Mouse (Mus musculus): ENCODE results near the gene Olfr835. TPM values are rescaled to one million over a fixed set of nuclear protein-coding genes. Genes with fewer than 3 reads are reported as not detected.

Olfr835 gene
- not detected in 2 replicates for polyA plus RNA-seq (2012; rRNA removed)

- WGBS = 51% methylated on average over 1 of the region's 1 CpGs
- no peak for DNase-seq
- TF ChIP-seq POLR2A (IDR thresholded peaks at IDR 0.05; ENCODE audit: borderline replicate concordance, extremely low read depth, low read depth, low read length) (no peak), CTCF (IDR thresholded peaks at IDR 0.05; ENCODE audit: insufficient read depth, low read length) (no peak)
Observed at GRCm38 (mm10) chr9:19032435-19032834, at the start of gene Olfr835. Gene Olfr835 (plus strand): TSS chr9:19032735.

GRCm38 (mm10) chr9:18987690-18988089 is 44.8 kb upstream of the Olfr835 start, which contains the start of gene Olfr834:
Gene Olfr834 (plus strand): TSS chr9:18987990.
- TF ChIP-seq CTCF (IDR thresholded peaks at IDR 0.05; ENCODE audit: insufficient read depth, low read length) (no peak), POLR2A (IDR thresholded peaks at IDR 0.05; ENCODE audit: borderline replicate concordance, extremely low read depth, low read depth, low read length) (no peak)

More at GRCm38 (mm10) chr9:19032435-19032834, at the start of gene Olfr835:
- Histone ChIP-seq H3K4me1 (ENCODE audit: control insufficient read depth, insufficient read depth, low read length) (no peaks in the 10 kb centered on the region), H3K4me3 (replicated peaks; ENCODE audit: extremely low read depth, low read depth, low read length) (no peak within 1 kb of the TSS)

GRCm38 (mm10) chr9:19084986-19085385 is 52.5 kb downstream of the Olfr835 start:
- 20% methylated on average over 3 of the region's 3 CpGs for WGBS
- H3K4me3 ChIP-seq (replicated peaks; ENCODE audit: extremely low read depth, low read depth, low read length) = no peak overlapping the region
- TF ChIP-seq CTCF (IDR thresholded peaks at IDR 0.05; ENCODE audit: insufficient read depth, low read length) (no peak), POLR2A (IDR thresholded peaks at IDR 0.05; ENCODE audit: borderline replicate concordance, extremely low read depth, low read depth, low read length) (no peak)
- H3K4me1 ChIP-seq (ENCODE audit: control insufficient read depth, insufficient read depth, low read length) = no peaks in the 10 kb centered on the region
- DNase-seq = no peak

More at GRCm38 (mm10) chr9:18987690-18988089, 44.8 kb upstream of the Olfr835 start, which contains the start of gene Olfr834:
- no peak for DNase-seq
- no peaks in the 10 kb centered on the region for H3K4me1 ChIP-seq (ENCODE audit: control insufficient read depth, insufficient read depth, low read length)
- WGBS = 72% methylated on average over 3 of the region's 3 CpGs
- H3K4me3 ChIP-seq (replicated peaks; ENCODE audit: extremely low read depth, low read depth, low read length) = no peak within 1 kb of the TSS

Other genes starting within 250 kb of the Olfr835 start
- not detected in 2 replicates for gene Olfr828, start 213.2 kb upstream of the Olfr835 start, polyA plus RNA-seq (2012; rRNA removed)
- not detected in 2 replicates for gene Olfr829, start 177.8 kb upstream of the Olfr835 start, polyA plus RNA-seq (2012; rRNA removed)
- not detected in 2 replicates for gene Olfr830, start 158.0 kb upstream of the Olfr835 start, polyA plus RNA-seq (2012; rRNA removed)
- not detected in 2 replicates for gene Olfr832, start 95.6 kb upstream of the Olfr835 start, polyA plus RNA-seq (2012; rRNA removed)
- gene Olfr834, start 44.7 kb upstream of the Olfr835 start, polyA plus RNA-seq (2012; rRNA removed) = not detected in 2 replicates
- gene Olfr836, start 87.6 kb downstream of the Olfr835 start, polyA plus RNA-seq (2012; rRNA removed) = not detected in 2 replicates
- gene Olfr837, start 103.6 kb downstream of the Olfr835 start, polyA plus RNA-seq (2012; rRNA removed) = not detected in 2 replicates
- gene Olfr839-ps1, start 144.6 kb downstream of the Olfr835 start, polyA plus RNA-seq (2012; rRNA removed) = not detected in 2 replicates
- gene Olfr843, start 219.3 kb downstream of the Olfr835 start, polyA plus RNA-seq (2012; rRNA removed) = not detected in 2 replicates

All from lung, adult 2 months (tissue).